Mouse (Mus musculus): ENCODE data around the gene Zfr. TPM values are rescaled to one million over a fixed set of nuclear protein-coding genes. Genes with fewer than 3 reads are reported as not detected.
A peak's percentile ranks its signal among the peaks of the same experiment; 100 is the strongest.

Zfr gene
- polyA plus RNA-seq, 1 experiment: 35.9 TPM

DNA sequence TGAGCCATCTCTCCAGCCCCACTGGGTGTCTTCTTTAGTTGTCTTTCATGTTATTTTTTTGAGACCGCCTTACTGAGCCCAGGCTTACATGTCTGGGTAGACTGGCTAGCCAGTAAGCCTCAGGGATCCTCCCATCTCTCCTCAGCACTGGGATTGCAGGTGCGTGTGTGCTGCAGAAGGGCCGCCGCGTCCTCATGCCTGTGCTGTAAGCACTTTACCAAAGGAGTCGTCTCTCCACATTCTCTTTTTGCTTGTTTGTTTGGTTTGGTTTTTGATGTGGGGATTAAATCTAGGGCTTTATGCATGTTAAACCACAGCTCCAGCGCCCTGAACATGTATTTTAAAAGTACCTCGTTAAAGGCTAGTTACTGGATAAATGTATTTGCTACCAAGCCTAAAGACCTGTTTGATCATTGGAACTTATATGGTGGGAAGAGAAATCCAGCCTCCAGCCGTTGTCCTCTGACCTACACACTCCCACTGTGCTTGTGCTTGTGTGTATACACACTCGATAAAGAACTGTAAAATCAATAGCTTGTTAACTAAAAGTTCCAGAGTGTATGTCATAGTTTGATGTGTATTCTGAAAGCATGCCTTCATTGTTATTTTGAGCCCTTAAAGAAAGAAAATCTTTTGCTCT is 112.1 kb downstream of the Zfr start:
- Histone ChIP-seq H3ac (ENCODE audit: control insufficient read depth, insufficient read length) (no peak overlapping the region), H3K36me3 (ENCODE audit: control insufficient read depth, insufficient read depth) (peaks cover 19% of the 10 kb centered on the region), H3K79me2 (ENCODE audit: control insufficient read depth, insufficient read depth) (peaks cover 44% of the 10 kb centered on the region), H3K27me3 (ENCODE audit: control insufficient read depth, insufficient read depth, insufficient read length) (no peaks in the 10 kb centered on the region), H3K4me3 (no peak overlapping the region), H3K4me2 (ENCODE audit: low read depth) (no peak overlapping the region)
- no peak for TF ChIP-seq REST (IDR thresholded peaks at IDR 0.05; ENCODE audit: insufficient read depth, insufficient read length)
- no peak for TF ChIP-seq CEBPB (IDR thresholded peaks at IDR 0.05; ENCODE audit: insufficient read depth, poor library complexity, severe bottlenecking)
- TF ChIP-seq MYOD1 (IDR thresholded peaks at IDR 0.05; ENCODE audit: control insufficient read depth in 1 of 3, insufficient read length in 2 of 3, low read depth in 2 of 3): no peak
- TF ChIP-seq POLR2AphosphoS2 (IDR thresholded peaks at IDR 0.05; ENCODE audit: insufficient read length, low read depth): no peak
- no peak for TF ChIP-seq USF1 (IDR thresholded peaks at IDR 0.05; ENCODE audit: low read depth)
- no peak for TF ChIP-seq TCF3 (IDR thresholded peaks at IDR 0.05; ENCODE audit: insufficient read length, low read depth)
- no peak for TF ChIP-seq TCF12 (IDR thresholded peaks at IDR 0.05; ENCODE audit: insufficient read depth, poor library complexity, severe bottlenecking)
- TF ChIP-seq E2F4 (IDR thresholded peaks at IDR 0.05; ENCODE audit: insufficient read depth): no peak
- TF ChIP-seq MAX (IDR thresholded peaks at IDR 0.05; ENCODE audit: low read depth): no peak
- TF ChIP-seq MYOG (IDR thresholded peaks at IDR 0.05; ENCODE audit: control insufficient read depth in 1 of 3, insufficient read depth in 1 of 3, insufficient read length in 2 of 3, low read depth in 2 of 3): no peak
- TF ChIP-seq POLR2A (IDR thresholded peaks at IDR 0.05; ENCODE audit: insufficient read length, low read depth): no peak
- TF ChIP-seq SRF (IDR thresholded peaks at IDR 0.05; ENCODE audit: control insufficient read depth, insufficient read length, low read depth): no peak

DNA sequence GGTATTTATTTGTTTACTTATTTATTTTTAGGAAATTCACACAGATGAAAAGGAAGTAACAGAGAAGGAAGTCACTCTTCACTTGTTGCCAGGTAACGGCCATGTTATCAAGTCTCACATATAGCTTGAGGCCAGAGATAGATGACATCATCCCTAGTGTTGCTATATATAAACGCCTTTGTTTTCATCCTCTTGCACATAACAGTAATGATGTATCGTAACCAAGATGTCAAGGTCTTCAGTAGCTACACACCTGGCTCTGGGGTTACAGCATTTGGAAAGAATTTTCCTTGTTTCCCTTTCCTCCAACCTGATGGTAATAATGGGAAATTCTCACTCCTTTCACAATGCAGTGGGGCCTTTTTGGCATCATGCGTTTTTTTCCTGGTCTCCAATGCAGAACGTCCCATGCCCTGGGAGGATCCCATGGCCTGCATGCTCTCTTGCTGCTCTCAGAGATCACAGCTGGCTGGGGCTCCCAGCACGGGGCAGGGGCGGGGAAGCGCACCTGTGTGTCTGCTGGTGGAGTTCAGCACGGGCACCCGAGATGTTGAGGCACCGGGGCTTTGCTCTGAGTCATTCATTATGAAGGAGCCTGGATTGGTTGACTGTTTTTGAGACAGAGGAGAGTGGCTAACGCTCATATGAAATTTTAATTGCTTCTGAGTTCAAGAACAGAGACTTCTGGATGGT is 112.8 kb downstream of the Zfr start:
- TF ChIP-seq E2F4 (IDR thresholded peaks at IDR 0.05; ENCODE audit: insufficient read depth) (no peak), CEBPB (IDR thresholded peaks at IDR 0.05; ENCODE audit: insufficient read depth, poor library complexity, severe bottlenecking) (no peak), TCF12 (IDR thresholded peaks at IDR 0.05; ENCODE audit: insufficient read depth, poor library complexity, severe bottlenecking) (no peak), MYOG (IDR thresholded peaks at IDR 0.05; ENCODE audit: control insufficient read depth in 1 of 3, insufficient read depth in 1 of 3, insufficient read length in 2 of 3, low read depth in 2 of 3) (peak in 1 of 3 experiments; percentile 30)
- Histone ChIP-seq H3K36me3 (ENCODE audit: control insufficient read depth, insufficient read depth) (peaks cover 19% of the 10 kb centered on the region), H3K4me2 (ENCODE audit: low read depth) (no peak overlapping the region), H3K79me2 (ENCODE audit: control insufficient read depth, insufficient read depth) (peaks cover 37% of the 10 kb centered on the region), H3ac (ENCODE audit: control insufficient read depth, insufficient read length) (no peak overlapping the region), H3K4me3 (no peak overlapping the region), H3K27me3 (ENCODE audit: control insufficient read depth, insufficient read depth, insufficient read length) (no peaks in the 10 kb centered on the region)

DNA sequence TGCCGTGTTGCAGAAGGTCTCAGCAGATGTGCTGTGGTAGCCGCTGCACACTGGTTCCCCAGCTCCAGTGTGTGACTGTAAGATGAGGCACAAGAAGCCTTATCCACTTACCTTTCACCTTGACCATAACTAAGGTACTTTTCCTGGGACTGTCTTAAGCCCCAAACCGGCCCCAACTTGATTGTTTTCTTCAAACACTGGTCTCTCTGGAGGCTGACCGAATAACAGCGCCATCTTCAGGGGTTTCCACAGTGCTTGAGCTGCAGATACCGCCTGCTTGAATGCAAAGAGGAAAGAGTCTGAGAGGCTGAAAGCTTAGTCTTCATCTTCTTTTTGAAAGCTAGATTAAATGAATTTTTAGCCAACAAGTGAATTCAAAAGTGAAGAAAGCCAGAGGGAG is 113.8 kb downstream of the Zfr start:
- H3K4me2 ChIP-seq (ENCODE audit: low read depth): no peak overlapping the region
- no peak overlapping the region for H3K4me3 ChIP-seq
- H3K36me3 ChIP-seq (ENCODE audit: control insufficient read depth, insufficient read depth): peaks cover 19% of the 10 kb centered on the region
- no peak overlapping the region for H3ac ChIP-seq (ENCODE audit: control insufficient read depth, insufficient read length)
- peaks cover 26% of the 10 kb centered on the region for H3K79me2 ChIP-seq (ENCODE audit: control insufficient read depth, insufficient read depth)
- H3K27me3 ChIP-seq (ENCODE audit: control insufficient read depth, insufficient read depth, insufficient read length): no peaks in the 10 kb centered on the region
- TF ChIP-seq MAX (IDR thresholded peaks at IDR 0.05; ENCODE audit: low read depth) (no peak), MYOG (IDR thresholded peaks at IDR 0.05; ENCODE audit: control insufficient read depth in 1 of 3, insufficient read depth in 1 of 3, insufficient read length in 2 of 3, low read depth in 2 of 3) (no peak), MYOD1 (IDR thresholded peaks at IDR 0.05; ENCODE audit: control insufficient read depth in 1 of 3, insufficient read length in 2 of 3, low read depth in 2 of 3) (no peak), POLR2AphosphoS2 (IDR thresholded peaks at IDR 0.05; ENCODE audit: insufficient read length, low read depth) (no peak), E2F4 (IDR thresholded peaks at IDR 0.05; ENCODE audit: insufficient read depth) (no peak), SRF (IDR thresholded peaks at IDR 0.05; ENCODE audit: control insufficient read depth, insufficient read length, low read depth) (no peak), CEBPB (IDR thresholded peaks at IDR 0.05; ENCODE audit: insufficient read depth, poor library complexity, severe bottlenecking) (no peak), REST (IDR thresholded peaks at IDR 0.05; ENCODE audit: insufficient read depth, insufficient read length) (no peak), POLR2A (IDR thresholded peaks at IDR 0.05; ENCODE audit: insufficient read length, low read depth) (no peak), TCF3 (IDR thresholded peaks at IDR 0.05; ENCODE audit: insufficient read length, low read depth) (no peak), TCF12 (IDR thresholded peaks at IDR 0.05; ENCODE audit: insufficient read depth, poor library complexity, severe bottlenecking) (no peak), USF1 (IDR thresholded peaks at IDR 0.05; ENCODE audit: low read depth) (no peak)

DNA sequence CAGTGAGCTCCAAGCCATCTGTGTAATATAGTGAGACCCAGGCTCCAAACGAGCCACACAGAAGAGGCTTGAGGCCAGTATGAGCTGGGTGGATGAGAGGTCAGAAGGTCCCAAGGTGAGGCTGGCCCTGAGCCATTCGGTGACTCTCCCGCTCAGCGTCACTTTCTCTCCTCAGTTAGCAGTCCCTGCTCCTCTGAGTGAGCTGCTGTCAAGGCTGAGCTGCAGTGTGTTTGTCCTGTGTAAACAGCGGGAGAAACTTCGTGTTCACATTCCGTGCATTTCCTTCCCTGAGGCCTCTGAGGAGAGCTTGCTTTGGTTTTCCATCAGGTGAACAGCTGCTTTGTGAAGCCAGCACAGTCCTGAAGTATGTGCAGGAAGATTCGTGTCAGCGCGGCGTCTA is 114.8 kb downstream of the Zfr start:
- no peak for TF ChIP-seq SRF (IDR thresholded peaks at IDR 0.05; ENCODE audit: control insufficient read depth, insufficient read length, low read depth)
- TF ChIP-seq USF1 (IDR thresholded peaks at IDR 0.05; ENCODE audit: low read depth): no peak
- no peak for TF ChIP-seq MYOG (IDR thresholded peaks at IDR 0.05; ENCODE audit: control insufficient read depth in 1 of 3, insufficient read depth in 1 of 3, insufficient read length in 2 of 3, low read depth in 2 of 3)
- TF ChIP-seq MYOD1 (IDR thresholded peaks at IDR 0.05; ENCODE audit: control insufficient read depth in 1 of 3, insufficient read length in 2 of 3, low read depth in 2 of 3): no peak
- TF ChIP-seq POLR2A (IDR thresholded peaks at IDR 0.05; ENCODE audit: insufficient read length, low read depth): no peak
- peaks cover 17% of the 10 kb centered on the region for H3K79me2 ChIP-seq (ENCODE audit: control insufficient read depth, insufficient read depth)
- no peak overlapping the region for H3ac ChIP-seq (ENCODE audit: control insufficient read depth, insufficient read length)
- no peaks in the 10 kb centered on the region for H3K27me3 ChIP-seq (ENCODE audit: control insufficient read depth, insufficient read depth, insufficient read length)
- H3K4me3 ChIP-seq: no peak overlapping the region
- peaks cover 27% of the 10 kb centered on the region for H3K36me3 ChIP-seq (ENCODE audit: control insufficient read depth, insufficient read depth)
- H3K4me2 ChIP-seq (ENCODE audit: low read depth): no peak overlapping the region

DNA sequence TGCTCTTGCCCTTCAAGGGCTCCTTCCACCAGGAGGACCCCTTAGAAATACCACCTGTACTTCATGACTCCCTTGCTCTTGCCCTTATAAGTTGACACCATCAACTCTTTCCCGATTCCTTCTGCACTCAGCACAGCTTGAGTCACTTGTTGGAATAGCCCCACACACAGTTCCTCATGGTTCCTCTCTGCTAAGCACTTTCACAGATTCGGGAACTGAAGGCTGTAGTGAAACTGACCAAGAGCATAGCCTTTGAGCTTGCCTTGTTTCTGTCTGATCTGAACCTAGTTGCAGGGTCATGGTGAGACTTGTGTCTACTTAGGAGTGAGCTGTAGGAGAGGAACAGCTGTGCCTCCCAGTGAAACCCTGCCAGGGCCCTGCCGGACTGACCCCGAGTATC is 115.4 kb downstream of the Zfr start:
- H3K79me2 ChIP-seq (ENCODE audit: control insufficient read depth, insufficient read depth): peaks cover 11% of the 10 kb centered on the region
- H3K4me3 ChIP-seq: no peak overlapping the region
- TF ChIP-seq MAX (IDR thresholded peaks at IDR 0.05; ENCODE audit: low read depth): no peak
- no peak for TF ChIP-seq REST (IDR thresholded peaks at IDR 0.05; ENCODE audit: insufficient read depth, insufficient read length)
- TF ChIP-seq TCF12 (IDR thresholded peaks at IDR 0.05; ENCODE audit: insufficient read depth, poor library complexity, severe bottlenecking): no peak
- TF ChIP-seq POLR2A (IDR thresholded peaks at IDR 0.05; ENCODE audit: insufficient read length, low read depth): no peak
- no peak for TF ChIP-seq POLR2AphosphoS2 (IDR thresholded peaks at IDR 0.05; ENCODE audit: insufficient read length, low read depth)
- no peak for TF ChIP-seq MYOD1 (IDR thresholded peaks at IDR 0.05; ENCODE audit: control insufficient read depth in 1 of 3, insufficient read length in 2 of 3, low read depth in 2 of 3)
- no peak for TF ChIP-seq TCF3 (IDR thresholded peaks at IDR 0.05; ENCODE audit: insufficient read length, low read depth)
- H3K27me3 ChIP-seq (ENCODE audit: control insufficient read depth, insufficient read depth, insufficient read length): no peaks in the 10 kb centered on the region
- H3ac ChIP-seq (ENCODE audit: control insufficient read depth, insufficient read length): no peak overlapping the region
- peaks cover 33% of the 10 kb centered on the region for H3K36me3 ChIP-seq (ENCODE audit: control insufficient read depth, insufficient read depth)
- H3K4me2 ChIP-seq (ENCODE audit: low read depth): no peak overlapping the region
